Mouse (Mus musculus) ES-E14 (cell line): ENCODE results near the gene Man2a1.

Source experiments
- CHD2 ChIP-seq: IDR thresholded peaks from 2 replicates; pipeline ENCODE4 v1.6.1; 2014; ENCODE audit warnings: mild to moderate bottlenecking, low read depth, low read length, inconsistent platforms
- MAFK ChIP-seq: IDR thresholded peaks from 2 replicates; pipeline ENCODE4 v1.6.1; 2014; ENCODE audit warnings: mild to moderate bottlenecking, low read depth, low read length, inconsistent platforms; ENCODE audit not compliant: insufficient read depth
- ZC3H11A ChIP-seq: IDR thresholded peaks from 2 replicates; pipeline ENCODE4 v1.6.1; 2012; ENCODE audit warnings: low read depth, mild to moderate bottlenecking, inconsistent platforms, low read length, borderline replicate concordance
- ZNF384 ChIP-seq: IDR thresholded peaks from 2 replicates; pipeline ENCODE4 v1.6.1; 2012; ENCODE audit warnings: low read depth, low read length, inconsistent platforms

GRCm38 (mm10) chr17:64581133-64581532, 19.4 kb upstream of the Man2a1 start:
- TF ChIP-seq ZNF384 (no peak), CHD2 (no peak), MAFK (no peak), ZC3H11A (no peak)
